Mouse (Mus musculus): Measurements from ENCODE around the gene Tmem45a.
A peak's percentile ranks its signal among the peaks of the same experiment; 100 is the strongest.
"Not testable (repeated sequence)": the region's sequence is repeated elsewhere in the genome, so short reads cannot be mapped to it uniquely, and the experiment has no call there.

Tmem45a gene

GRCm38 (mm10) chr16:56885824-56886615 lies at the start of gene Tmem45a:
Tmem45a (minus strand) TSS chr16:56886166.
- DNase-seq (ENCODE audit: extremely low read depth, low read depth, low spot score): no peak

GRCm38 (mm10) chr16:56928023-56928422 lies 42.1 kb upstream of the Tmem45a start, which contains the start of gene Lnp1:
Lnp1 (minus strand) TSS chr16:56928061.
- DNase-seq (ENCODE audit: extremely low read depth, low read depth, low spot score): no peak

GRCm38 (mm10) chr16:56920102-56920657 lies 34.2 kb upstream of the Tmem45a start:
- DNase-seq (ENCODE audit: extremely low read depth, low read depth, low spot score): no peak

- DNase-seq (ENCODE audit: extremely low read depth, low read depth, low spot score): no peak
Measured at GRCm38 (mm10) chr16:56917230-56917629, 31.3 kb upstream of the Tmem45a start.

GRCm38 (mm10) chr16:56908986-56909385 lies 23.0 kb upstream of the Tmem45a start:
- DNase-seq (ENCODE audit: extremely low read depth, low read depth, low spot score): no peak

GRCm38 (mm10) chr16:56902206-56902605 lies 16.2 kb upstream of the Tmem45a start:
- DNase-seq (ENCODE audit: extremely low read depth, low read depth, low spot score): not testable (repeated sequence)

- DNase-seq (ENCODE audit: extremely low read depth, low read depth, low spot score): peak; percentile 95
Measured at GRCm38 (mm10) chr16:56891583-56891982, 5.6 kb upstream of the Tmem45a start.

GRCm38 (mm10) chr16:56886616-56887116 lies 700 bp upstream of the Tmem45a start:
- DNase-seq (ENCODE audit: extremely low read depth, low read depth, low spot score): no peak

GRCm38 (mm10) chr16:56884811-56885210 lies 1.2 kb downstream of the Tmem45a start:
- no peak for DNase-seq (ENCODE audit: extremely low read depth, low read depth, low spot score)

- peak; percentile 84 for DNase-seq (ENCODE audit: extremely low read depth, low read depth, low spot score)
Measured at GRCm38 (mm10) chr16:56873410-56873809, 12.6 kb downstream of the Tmem45a start.

GRCm38 (mm10) chr16:56870458-56870857 lies 15.5 kb downstream of the Tmem45a start:
- no peak for DNase-seq (ENCODE audit: extremely low read depth, low read depth, low spot score)

- no peak for DNase-seq (ENCODE audit: extremely low read depth, low read depth, low spot score)
Measured at GRCm38 (mm10) chr16:56868361-56868760, 17.6 kb downstream of the Tmem45a start.

GRCm38 (mm10) chr16:56867591-56867990 lies 18.4 kb downstream of the Tmem45a start:
- DNase-seq (ENCODE audit: extremely low read depth, low read depth, low spot score): no peak

GRCm38 (mm10) chr16:56852841-56853587 lies 33.0 kb downstream of the Tmem45a start:
- DNase-seq (ENCODE audit: extremely low read depth, low read depth, low spot score): no peak

GRCm38 (mm10) chr16:56842988-56843387 lies 43.0 kb downstream of the Tmem45a start:
- no peak for DNase-seq (ENCODE audit: extremely low read depth, low read depth, low spot score)

GRCm38 (mm10) chr16:56833312-56833711 lies 52.7 kb downstream of the Tmem45a start:
- DNase-seq (ENCODE audit: extremely low read depth, low read depth, low spot score): peak; percentile 54

GRCm38 (mm10) chr16:56831986-56832385 lies 54.0 kb downstream of the Tmem45a start:
- peak; percentile 61 for DNase-seq (ENCODE audit: extremely low read depth, low read depth, low spot score)

- no peak for DNase-seq (ENCODE audit: extremely low read depth, low read depth, low spot score)
Measured at GRCm38 (mm10) chr16:56801370-56802109, 84.4 kb downstream of the Tmem45a start.

GRCm38 (mm10) chr16:56800946-56801345 lies 85.0 kb downstream of the Tmem45a start:
- no peak for DNase-seq (ENCODE audit: extremely low read depth, low read depth, low spot score)

GRCm38 (mm10) chr16:56800469-56800868 lies 85.5 kb downstream of the Tmem45a start:
- no peak for DNase-seq (ENCODE audit: extremely low read depth, low read depth, low spot score)

- peak; percentile 37 for DNase-seq (ENCODE audit: extremely low read depth, low read depth, low spot score)
Measured at GRCm38 (mm10) chr16:56799541-56800029, 86.4 kb downstream of the Tmem45a start.

All from fat pad, adult 2 months (tissue).